Mouse (Mus musculus): ENCODE measurements around the gene Cyp2c23.

The Cyp2c23 gene

GRCm38 (mm10) chr19:44026956-44027530, 2.0 kb downstream of the Cyp2c23 start:
- in situ Hi-C loops (cut with MboI, MseI) = loop anchor here in 1 of 2 experiments (10.0 kb wide), 1 partner anchor 498 kb away; no protein-coding TSS in a partner anchor

- in situ Hi-C loops (cut with MboI, MseI) = loop anchor here in 1 of 2 experiments (10.0 kb wide), 1 partner anchor 500 kb away; no protein-coding TSS in a partner anchor
These were observed 4.0 kb downstream of the Cyp2c23 start for GRCm38 (mm10) chr19:44024921-44025585.

DNA sequence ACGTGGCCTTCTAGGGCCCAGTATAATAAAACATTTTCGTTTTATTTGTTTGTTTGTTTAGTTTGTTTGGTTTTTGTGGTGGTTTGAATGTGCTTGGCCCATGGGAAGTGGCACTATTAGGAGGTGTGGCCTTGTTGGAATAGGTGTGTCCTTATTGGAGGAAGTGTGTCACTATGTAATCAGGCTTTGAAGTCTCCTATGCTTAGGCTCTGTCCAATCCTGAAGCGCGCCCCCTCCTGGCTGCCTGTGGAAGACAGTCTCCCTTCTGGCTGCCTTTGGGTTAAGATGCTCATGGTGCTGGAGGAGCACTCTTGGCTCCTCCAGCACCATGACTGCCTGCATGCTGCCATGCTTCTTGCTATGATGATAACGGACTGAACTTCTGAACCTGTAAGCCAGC, 5.9 kb downstream of the Cyp2c23 start:
- in situ Hi-C loops (cut with MboI, MseI) = loop anchor here in 1 of 2 experiments (10.0 kb wide), 1 partner anchor 502 kb away; no protein-coding TSS in a partner anchor

- in situ Hi-C loops (cut with MboI, MseI) = loop anchor here in 1 of 2 experiments (10.0 kb wide), 1 partner anchor 503 kb away; no protein-coding TSS in a partner anchor
These were observed 7.5 kb downstream of the Cyp2c23 start for GRCm38 (mm10) chr19:44021502-44021901.

DNA sequence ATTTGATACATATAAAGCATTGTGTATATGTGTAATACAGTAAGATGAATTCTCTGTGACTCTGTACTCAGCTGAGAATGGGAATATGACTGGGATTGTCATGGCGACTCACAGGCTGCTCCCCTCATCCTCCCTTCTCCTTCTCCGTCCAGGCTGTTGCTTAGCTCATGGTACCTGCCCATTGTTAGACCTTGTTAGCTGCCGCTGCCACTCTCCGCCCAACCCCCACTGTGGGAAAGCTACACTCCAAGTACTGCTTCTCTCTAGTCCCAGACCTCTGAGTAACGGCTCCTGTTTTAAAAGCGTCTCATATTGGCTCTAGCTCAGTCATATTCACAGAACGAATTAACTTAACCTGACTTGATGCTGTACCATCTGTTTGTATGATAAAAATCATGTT, 9.3 kb downstream of the Cyp2c23 start:
- in situ Hi-C loops (cut with MboI, MseI) = loop anchor here in 1 of 2 experiments (10.0 kb wide), 1 partner anchor 505 kb away; no protein-coding TSS in a partner anchor

GRCm38 (mm10) chr19:44013862-44014261, 15.1 kb downstream of the Cyp2c23 start:
- in situ Hi-C loops (cut with MboI, MseI) = no loop called here

- in situ Hi-C loops (cut with MboI, MseI) = no loop called here
These were observed 20.2 kb downstream of the Cyp2c23 start for GRCm38 (mm10) chr19:44008784-44009183.

DNA sequence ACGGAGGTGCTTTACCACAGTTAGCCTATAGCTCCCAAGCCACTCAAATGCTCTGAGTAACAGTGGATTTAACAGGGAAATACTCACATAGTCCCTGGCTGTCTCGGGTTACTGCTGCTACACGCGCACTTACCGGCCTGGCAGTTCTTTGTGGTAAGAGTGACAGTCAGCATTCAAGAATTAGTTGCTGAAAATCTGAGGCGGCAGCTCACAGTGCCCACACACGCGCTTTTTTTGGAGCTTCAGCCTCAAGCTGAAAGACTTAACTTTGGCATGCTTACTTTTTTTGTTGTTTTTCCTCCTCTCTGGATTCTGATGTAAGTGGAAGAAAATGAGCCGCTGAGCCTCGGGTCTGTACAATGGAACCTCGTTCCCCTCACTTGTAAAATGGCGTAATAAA, 21.8 kb downstream of the Cyp2c23 start:
- in situ Hi-C loops (cut with MboI, MseI) = no loop called here

DNA sequence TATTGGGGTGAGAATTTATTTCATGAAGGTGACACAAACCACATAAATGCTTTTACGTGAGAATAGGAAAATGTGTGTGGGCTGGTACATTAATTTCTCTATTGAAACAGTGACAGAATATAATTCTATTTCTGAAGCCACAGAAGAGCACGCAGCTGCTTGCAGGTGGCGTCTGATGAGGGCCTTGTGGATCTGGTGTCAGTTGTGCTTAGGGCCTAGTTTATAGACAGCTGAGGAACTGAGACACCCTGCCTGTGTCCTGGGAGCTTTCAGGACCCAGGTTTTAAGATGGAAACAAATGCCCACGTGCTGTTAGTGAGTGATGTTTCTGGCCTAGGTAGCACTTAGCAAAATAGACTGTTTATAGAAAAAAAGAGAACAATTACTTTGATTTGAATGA, 24.0 kb downstream of the Cyp2c23 start:
- in situ Hi-C loops (cut with MboI, MseI) = no loop called here

DNA sequence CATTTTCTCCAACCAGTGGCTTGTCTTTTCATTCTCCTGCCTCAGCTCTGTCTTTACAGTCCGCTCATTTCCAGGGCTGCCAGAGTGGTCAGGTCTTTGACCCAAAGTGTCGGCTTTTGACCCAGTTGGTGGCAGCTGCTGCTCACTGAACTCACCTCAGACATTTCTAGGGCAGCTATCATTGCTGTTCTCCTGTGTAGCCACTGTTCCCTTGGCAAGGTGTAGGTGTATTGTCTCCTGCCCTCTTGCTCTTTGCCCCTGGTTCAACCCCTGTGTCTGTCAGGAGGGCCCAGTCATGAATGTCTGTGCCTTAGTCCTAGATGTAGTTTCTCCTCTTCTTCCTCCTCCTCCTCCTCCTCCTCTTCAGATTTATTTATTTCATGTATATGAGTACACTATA, 24.7 kb downstream of the Cyp2c23 start:
- in situ Hi-C loops (cut with MboI, MseI) = loop anchor here in 1 of 2 experiments (5.0 kb wide), 1 partner anchor 328 kb away; the partner anchor contains the start of gene Scd4

- in situ Hi-C loops (cut with MboI, MseI) = loop anchor here in 1 of 2 experiments (5.0 kb wide), 1 partner anchor 332 kb away; the partner anchor contains the start of gene Scd4
These were observed 28.3 kb downstream of the Cyp2c23 start for GRCm38 (mm10) chr19:44000720-44001119.

DNA sequence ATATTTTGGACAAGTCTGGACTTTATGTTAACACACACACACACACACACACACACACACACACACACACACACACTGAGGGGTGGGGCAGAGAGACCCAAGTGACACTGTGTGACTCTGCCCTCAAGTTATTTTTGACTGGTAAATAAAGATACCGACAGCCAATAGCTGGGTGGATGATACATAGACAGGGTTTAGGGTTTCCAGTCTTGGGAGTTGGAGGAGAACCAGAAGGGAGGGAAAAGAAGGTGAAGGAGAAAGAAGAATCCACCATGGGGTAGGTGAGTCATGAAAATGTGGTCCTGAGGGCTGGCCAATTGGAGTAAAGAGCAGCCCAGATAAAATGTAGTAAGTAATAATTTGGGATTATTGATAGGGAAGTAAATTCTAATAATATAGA, 28.9 kb downstream of the Cyp2c23 start:
- in situ Hi-C loops (cut with MboI, MseI) = loop anchor here in 1 of 2 experiments (5.0 kb wide), 1 partner anchor 332 kb away; the partner anchor contains the start of gene Scd4

- in situ Hi-C loops (cut with MboI, MseI) = loop anchor here in 1 of 2 experiments (10.0 kb wide), 2 partner anchors 436 to 1496 kb away; no protein-coding TSS in a partner anchor
These were observed 30.0 kb downstream of the Cyp2c23 start for GRCm38 (mm10) chr19:43998802-43999527.

- in situ Hi-C loops (cut with MboI, MseI) = loop anchor here in 1 of 2 experiments (10.0 kb wide), 2 partner anchors 437 to 1497 kb away; no protein-coding TSS in a partner anchor
These were observed 30.9 kb downstream of the Cyp2c23 start for GRCm38 (mm10) chr19:43998101-43998500.

DNA sequence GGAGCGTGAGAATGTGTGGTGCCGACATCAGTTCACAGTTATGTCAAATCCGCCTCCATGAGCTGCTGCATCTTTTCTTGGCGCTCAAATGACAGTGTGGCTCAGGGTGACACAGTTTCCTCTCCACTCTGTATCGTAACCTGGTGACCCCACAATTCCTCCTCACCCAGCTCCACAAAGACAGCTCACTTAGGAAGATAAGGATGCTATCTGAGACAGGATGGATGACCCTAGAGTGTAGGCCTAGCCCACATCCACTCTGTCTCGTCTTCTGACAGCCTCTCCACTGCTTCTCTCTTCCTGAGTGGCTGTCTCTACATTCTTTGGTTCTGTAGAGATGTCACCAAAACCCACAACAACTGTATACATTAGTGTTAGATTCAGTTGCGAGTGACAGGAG, 33.6 kb downstream of the Cyp2c23 start:
- in situ Hi-C loops (cut with MboI, MseI) = loop anchor here in 1 of 2 experiments (10.0 kb wide), 2 partner anchors 439 to 1499 kb away; no protein-coding TSS in a partner anchor

GRCm38 (mm10) chr19:43992464-43992863, 36.5 kb downstream of the Cyp2c23 start:
- in situ Hi-C loops (cut with MboI, MseI) = loop anchor here in 1 of 2 experiments (10.0 kb wide), 2 partner anchors 442 to 1502 kb away; no protein-coding TSS in a partner anchor

GRCm38 (mm10) chr19:43990362-43990761, 38.6 kb downstream of the Cyp2c23 start:
- in situ Hi-C loops (cut with MboI, MseI) = loop anchor here in 1 of 2 experiments (10.0 kb wide), 2 partner anchors 444 to 1504 kb away; no protein-coding TSS in a partner anchor

- in situ Hi-C loops (cut with MboI, MseI) = no loop called here
These were observed 42.8 kb downstream of the Cyp2c23 start, which contains the start of gene Cpn1 for GRCm38 (mm10) chr19:43986069-43986794. Gene Cpn1, minus strand, starts transcription at chr19:43986556.

DNA sequence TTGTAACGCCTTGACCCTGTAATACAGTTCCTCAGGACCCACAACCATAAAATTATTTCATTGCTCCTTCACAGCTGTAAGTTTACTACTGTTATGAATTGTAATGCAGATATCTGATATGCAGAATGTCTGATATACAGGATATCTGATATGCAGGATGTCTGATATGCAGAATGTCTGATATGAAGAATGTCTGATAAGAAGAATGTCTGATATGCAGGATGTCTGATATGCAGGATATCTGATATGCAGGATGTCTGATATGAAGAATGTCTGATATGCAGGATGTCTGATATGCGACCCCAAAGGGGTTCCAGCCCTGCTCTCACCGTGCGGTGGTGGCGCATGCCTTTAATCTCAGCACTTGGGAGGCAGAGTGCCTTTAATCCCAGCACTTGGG, 47.0 kb downstream of the Cyp2c23 start:
- in situ Hi-C loops (cut with MboI, MseI) = no loop called here

GRCm38 (mm10) chr19:43980711-43981110, 48.3 kb downstream of the Cyp2c23 start:
- in situ Hi-C loops (cut with MboI, MseI) = no loop called here

GRCm38 (mm10) chr19:43977799-43978198, 51.2 kb downstream of the Cyp2c23 start:
- in situ Hi-C loops (cut with MboI, MseI) = no loop called here
